Mouse (Mus musculus) urinary bladder, postnatal 36 days (tissue): Measurements from ENCODE around the gene Gars.

Source experiments
- DNase-seq, 2 experiments: peaks; one replicate each; pipeline ENCODE4 v3.0.0; 2022; ENCODE audit warnings: low spot score in 2 of 2, mixed read lengths in 1 of 2

The Gars gene

DNA sequence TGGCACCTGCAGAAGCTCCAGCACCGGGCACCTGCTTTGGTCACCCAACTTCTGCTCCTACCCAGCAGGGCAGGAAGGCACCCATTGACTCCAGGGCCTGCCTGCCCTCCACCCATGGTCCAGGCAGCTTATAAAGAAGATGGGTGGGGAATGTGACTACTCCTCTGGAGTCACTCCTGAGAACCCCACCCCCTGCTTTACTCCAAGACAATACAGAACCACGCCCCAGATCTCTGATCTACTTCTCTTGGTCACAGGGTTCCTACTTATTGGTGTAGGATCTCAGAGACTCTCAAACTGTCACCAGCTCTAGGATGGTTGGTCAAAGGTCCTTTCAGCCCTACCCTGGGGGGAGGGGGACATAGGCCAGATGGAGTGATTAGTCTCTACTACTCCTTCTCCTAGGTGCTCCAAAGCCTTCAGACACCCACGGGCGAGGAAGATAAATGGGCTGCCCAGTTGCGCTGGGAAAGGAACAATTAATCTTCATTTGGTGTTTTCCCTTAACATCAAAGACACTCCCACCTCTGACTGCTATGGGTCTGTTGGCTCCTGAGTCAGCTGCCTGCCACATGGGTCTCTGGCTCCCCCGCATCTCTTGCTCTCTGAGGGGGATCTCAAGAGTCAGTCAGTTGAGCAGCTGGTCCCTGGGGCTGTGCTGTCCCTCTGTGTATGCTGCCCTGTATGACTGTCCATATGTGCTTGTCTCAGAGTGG is 55.8 kb downstream of the Gars start:
- no peak for DNase-seq

DNA sequence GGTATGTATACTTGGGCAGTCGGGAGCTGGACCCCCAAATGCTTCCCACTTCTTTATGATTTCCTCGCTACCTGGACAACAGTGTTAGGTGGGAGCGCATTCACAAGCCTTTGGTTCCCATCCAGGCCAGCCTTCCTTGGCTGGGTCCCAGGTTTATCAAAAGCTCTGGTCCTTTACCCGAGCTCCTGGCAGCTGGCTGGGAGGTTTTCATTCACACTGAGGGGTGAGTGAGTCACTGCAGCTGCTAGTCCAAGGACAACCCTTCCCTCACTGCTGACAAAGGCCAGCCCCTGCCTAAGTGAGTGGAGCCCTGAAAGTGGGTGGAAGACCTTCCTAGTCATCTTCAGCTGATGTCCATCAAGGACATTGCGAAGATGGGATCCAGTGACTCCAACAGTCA is 60.2 kb downstream of the Gars start:
- DNase-seq = no peak

DNA sequence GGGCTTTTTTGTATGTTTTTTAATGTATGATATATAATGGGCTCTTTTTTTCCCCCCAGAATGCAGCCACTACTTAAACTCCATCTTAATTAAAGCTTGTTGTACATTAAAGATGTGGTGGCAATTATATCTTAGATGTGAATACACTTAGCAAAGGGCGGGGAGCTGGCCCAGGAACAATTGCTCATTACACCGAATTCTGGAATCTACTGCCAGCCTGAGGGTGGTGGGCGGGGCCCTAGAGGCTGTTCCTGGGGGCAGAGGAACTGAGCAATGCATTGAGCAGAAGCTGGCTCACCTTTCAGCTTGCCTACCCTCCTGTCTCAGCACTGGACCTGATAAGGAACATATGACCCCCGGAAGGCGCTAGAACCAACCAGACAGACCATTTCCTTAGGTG is 60.8 kb downstream of the Gars start:
- no peak for DNase-seq

DNA sequence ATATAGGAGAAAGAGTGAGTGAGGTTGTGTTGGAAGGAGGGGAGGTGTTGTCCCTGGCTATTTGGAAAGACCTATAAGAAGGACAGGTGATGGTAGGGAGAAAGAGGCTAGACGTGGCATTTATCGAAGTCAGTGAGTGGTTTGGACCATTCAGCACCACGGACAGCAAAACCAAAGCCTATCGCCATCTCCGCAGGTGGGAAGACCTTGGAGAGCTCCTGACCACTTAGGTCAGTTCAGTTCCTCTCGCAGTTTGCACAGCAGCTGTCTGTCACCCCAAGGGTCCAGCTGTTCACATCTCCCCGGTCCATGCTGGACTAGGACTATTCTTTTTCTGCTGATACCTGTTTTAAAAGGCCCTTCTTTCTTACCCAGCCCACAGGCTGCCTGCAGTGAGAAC is 70.6 kb downstream of the Gars start:
- peak; percentile 8 to 13 for DNase-seq

DNA sequence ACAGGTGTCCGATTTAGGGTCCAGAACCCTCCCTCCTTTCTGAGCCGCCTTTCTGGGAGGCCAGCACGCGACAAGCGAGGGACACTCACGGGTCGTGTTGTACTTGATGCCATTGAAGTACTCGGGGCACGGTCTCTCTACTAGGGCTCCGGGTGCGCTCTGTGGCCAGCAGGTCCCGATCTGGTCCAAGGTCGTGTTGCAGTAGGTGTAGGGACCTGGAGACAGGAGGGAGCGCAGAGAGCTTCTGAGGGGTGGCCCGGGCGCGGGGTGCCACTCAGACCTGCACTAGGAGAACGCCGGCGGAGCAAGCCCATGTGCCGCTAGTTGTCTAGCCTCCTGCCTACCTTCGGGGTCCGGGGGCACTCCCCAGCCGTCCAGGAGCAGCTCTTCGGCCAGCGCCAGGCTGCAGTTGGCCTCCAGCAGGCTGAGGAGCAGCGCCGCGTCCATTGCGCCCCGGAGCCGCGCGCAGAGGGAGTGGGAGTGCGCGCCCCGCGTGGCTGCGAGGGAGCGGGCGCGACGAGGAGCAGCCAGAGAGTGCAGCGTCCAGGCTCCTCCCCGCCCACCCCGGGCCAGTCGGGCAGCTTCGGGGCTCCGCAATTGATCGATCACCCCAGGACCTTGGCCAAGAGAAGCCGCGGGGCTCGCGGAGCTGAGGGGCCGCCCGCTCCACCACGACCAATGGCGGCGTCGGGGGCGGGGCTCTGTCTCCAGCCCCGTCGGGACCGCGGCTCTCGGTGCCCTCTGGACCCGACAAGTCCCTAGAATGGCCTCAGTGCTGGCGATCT is 79.7 kb downstream of the Gars start:
- no peak for DNase-seq

DNA sequence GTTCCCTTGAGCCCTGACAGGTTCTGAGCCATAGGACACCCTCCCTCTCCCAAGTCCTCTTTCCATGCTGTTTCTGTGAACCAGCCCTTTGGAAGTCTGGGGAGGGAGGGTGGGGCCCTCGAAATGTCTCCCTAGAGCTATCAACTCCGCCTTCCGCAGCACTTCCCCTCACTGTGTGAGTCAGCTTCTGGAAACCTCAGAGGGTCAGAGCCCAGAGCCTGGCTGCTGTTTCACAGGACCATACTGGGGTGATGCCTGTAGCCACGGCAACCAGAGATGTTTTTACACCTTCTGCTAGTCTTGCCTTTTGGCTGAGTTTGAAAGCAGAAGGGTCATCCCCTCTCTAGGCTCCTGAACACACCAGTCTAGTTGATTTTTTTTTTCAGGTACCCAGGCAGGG is 85.2 kb downstream of the Gars start:
- DNase-seq = peak in 1 of 2 experiments; percentile 14

DNA sequence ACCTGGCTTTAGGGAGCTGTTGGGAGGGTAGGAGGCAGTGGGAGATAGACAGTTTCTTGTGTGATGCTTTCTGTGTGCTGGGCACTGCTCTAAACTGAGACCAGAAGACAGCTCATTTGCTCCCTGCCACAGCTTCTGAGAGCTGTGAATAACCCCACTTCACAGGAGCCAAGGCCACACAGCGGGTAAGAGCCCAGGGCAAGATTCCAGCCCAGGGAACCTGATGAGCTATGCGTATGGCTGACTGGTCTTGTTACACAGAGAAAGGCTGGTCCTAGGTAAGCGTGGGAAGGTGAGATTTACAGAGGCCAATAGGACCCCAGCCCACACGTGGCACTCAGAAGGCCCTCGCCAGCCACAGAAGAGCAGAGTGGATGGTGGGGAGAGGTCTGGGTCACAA is 88.8 kb downstream of the Gars start:
- no peak for DNase-seq

DNA sequence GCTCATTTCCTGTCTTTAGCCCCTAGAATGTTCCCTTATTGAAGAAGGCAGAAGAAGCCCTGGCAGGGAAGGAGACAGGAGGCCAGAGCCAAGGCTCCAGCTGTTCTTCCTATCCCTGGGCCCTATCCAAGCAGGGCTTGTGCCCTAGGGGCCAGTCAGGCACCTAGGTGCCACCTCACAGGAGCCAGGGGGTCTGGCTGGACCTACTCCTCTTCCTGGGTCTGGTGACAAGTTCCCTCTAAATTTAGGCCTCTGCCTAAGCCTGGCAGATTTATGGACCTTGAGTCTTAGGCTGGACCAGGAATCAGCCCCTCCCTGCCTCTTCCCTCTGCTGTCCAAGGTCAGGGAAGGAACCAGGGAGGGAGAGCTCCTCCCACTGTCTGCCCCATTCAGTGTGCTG is 90.6 kb downstream of the Gars start:
- DNase-seq = no peak
